Mouse (Mus musculus): ENCODE data around the gene Gm17604. TPM values are rescaled to one million over a fixed set of nuclear protein-coding genes. Genes with fewer than 3 reads are reported as not detected.
A peak's percentile ranks its signal among the peaks of the same experiment; 100 is the strongest.

Gm17604 gene
- not detected in 2 replicates for polyA plus RNA-seq (2012; rRNA removed)

DNA sequence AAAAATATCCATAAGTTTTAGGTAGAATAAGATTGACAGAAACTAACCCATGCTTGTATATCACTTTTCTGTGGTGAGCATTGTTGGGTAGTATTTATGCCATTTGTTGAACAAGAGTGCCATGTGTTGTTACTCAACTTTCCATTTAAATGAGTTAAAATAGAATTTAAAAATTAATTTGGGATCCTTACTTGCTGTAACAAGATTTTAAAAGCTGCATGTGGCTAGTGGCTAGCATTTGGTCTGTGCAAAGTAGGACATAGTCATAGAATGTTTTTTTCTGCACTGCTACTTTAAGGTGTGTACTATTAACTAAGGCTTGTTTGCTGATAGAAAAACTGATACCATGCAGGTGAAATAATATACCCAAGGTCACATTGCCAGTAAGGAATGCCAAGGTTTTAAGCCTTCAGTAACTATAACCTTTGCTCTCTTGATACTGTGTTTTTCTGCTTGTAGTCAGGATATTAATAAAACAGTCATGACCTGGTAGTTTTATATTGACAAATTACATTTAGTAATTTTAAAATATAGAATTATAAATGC is at the start of gene Gm17604:
Gene Gm17604 (minus strand): TSS at position 51 of the 546 bp plus-strand sequence.
- Histone ChIP-seq H3K27ac (ENCODE audit: insufficient read depth, low read length) (no peak within 1 kb of the TSS), H3K4me3 (ENCODE audit: insufficient read depth, low read length) (no peak within 1 kb of the TSS), H3K4me1 (ENCODE audit: control insufficient read depth, insufficient read depth, low read length) (no peaks in the 10 kb centered on the region)
- TF ChIP-seq POLR2A (IDR thresholded peaks at IDR 0.05; ENCODE audit: extremely low read depth, insufficient read depth, low read length), result no peak
- TF ChIP-seq CTCF (IDR thresholded peaks at IDR 0.05; ENCODE audit: extremely low read depth, insufficient read depth, low read length), result no peak

DNA sequence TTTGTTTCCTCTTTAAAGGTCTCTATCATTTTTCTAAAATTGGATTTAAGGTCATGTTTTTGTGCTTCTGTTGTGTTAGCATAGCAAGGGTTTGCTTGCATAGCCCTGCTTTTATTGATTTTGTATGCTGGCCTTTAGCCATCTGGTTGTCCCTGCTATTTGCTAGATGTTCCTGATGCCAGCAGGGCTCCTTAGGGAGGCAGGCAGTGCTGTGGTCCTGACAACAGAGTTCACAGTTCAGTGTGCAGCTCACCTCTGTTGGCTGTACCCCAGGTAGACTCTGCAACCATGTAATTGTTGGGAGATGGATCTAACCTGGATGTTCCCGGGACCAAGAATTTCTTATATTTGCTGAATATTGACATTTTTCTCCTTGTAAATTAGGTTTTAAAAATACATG is 45.3 kb upstream of the Gm17604 start:
- H3K4me1 ChIP-seq (ENCODE audit: control insufficient read depth, insufficient read depth, low read length), result no peaks in the 10 kb centered on the region
- H3K27ac ChIP-seq (ENCODE audit: insufficient read depth, low read length), result no peak overlapping the region
- TF ChIP-seq CTCF (IDR thresholded peaks at IDR 0.05; ENCODE audit: extremely low read depth, insufficient read depth, low read length), result no peak
- no peak for TF ChIP-seq POLR2A (IDR thresholded peaks at IDR 0.05; ENCODE audit: extremely low read depth, insufficient read depth, low read length)
- no peak overlapping the region for H3K4me3 ChIP-seq (ENCODE audit: insufficient read depth, low read length)

DNA sequence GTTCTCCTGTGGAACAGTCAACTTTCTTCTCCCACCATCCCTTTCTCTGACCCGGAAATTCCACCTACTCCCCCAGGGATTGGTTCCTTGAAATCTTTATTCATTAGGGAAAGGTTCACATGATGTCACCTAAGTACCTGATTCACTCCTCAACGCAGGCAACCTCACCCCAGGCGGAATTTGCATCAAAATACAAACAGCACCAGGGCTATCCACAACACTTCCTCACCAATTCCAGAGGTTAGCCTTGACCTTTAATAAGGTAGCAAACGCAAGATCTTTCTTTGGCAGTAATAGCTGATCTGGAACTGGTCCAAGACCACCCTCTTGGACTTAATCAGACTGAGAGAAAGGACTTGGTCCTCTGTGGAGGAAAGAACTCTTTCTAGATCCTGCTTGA is 1.5 kb downstream of the Gm17604 start:
- H3K4me1 ChIP-seq (ENCODE audit: control insufficient read depth, insufficient read depth, low read length), result no peaks in the 10 kb centered on the region
- TF ChIP-seq POLR2A (IDR thresholded peaks at IDR 0.05; ENCODE audit: extremely low read depth, insufficient read depth, low read length), result no peak
- TF ChIP-seq CTCF (IDR thresholded peaks at IDR 0.05; ENCODE audit: extremely low read depth, insufficient read depth, low read length), result no peak

DNA sequence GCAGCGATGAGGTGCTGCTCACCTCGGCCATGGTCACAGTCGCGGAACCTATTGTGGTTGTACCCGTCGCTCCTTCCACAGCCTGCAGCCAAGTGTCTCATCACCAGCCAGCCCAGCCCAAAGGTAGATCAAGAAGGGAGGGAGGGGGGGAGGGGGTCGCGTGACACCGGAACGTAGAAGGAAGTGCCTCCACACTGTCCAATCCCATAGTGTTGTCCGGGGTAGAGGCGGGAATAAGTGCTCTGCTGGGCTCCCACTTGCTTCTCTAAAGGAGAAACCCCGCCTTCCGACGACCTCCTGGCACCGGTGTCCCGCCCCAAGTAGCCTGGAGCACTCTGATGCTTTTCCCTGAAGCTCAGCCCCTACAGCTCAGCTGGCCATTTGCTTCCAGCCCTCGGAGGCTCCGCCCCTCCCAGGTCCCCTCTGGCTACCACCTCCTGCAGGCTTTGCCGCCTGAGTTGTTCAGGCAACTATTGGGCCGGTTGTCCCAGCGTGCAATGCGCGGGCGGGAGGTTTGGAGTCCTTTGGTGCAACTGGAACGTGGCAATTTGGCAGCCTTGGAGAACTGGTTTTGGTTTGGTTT is 24.3 kb downstream of the Gm17604 start, which contains the start of the genes Mospd2 and Fancb:
Gene Mospd2 (minus strand): TSS at position 183 of the 583 bp plus-strand sequence.
Gene Fancb (plus strand): TSS at position 400 of the 583 bp plus-strand sequence.
- Histone ChIP-seq H3K27ac (ENCODE audit: insufficient read depth, low read length) (peak within 1 kb of the TSS; percentile 76; the same call in 1 of the 2 replicates), H3K4me3 (ENCODE audit: insufficient read depth, low read length) (peak within 1 kb of the TSS; percentile 99), H3K4me1 (ENCODE audit: control insufficient read depth, insufficient read depth, low read length) (no peaks in the 10 kb centered on the region; the same call in 1 of the 2 replicates)
- TF ChIP-seq CTCF (IDR thresholded peaks at IDR 0.05; ENCODE audit: extremely low read depth, insufficient read depth, low read length) (no peak), POLR2A (IDR thresholded peaks at IDR 0.05; ENCODE audit: extremely low read depth, insufficient read depth, low read length) (peak; percentile 36; the same call in 1 of the 2 replicates)

More for the DNA sequence above, 1.5 kb downstream of the Gm17604 start:
- no peak overlapping the region for H3K27ac ChIP-seq (ENCODE audit: insufficient read depth, low read length)
- H3K4me3 ChIP-seq (ENCODE audit: insufficient read depth, low read length), result no peak overlapping the region

DNA sequence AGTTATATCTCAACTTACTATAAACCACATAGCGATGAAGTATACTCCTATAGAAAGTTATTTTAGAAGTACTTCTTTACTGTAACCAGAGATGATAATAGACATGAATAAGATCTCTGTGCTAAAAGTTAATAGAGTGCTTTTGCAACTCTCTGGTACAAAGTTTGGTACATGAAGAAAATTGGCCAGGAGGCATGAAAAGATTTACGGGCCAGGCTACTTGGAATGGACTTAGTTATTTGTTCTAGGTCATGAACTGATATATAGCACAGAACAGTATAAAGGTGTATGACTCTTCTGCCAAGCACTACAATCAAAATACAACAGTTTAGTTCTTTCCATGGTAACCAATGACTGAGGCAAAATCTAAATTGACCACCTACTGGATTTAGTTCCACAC is 25.8 kb downstream of the Gm17604 start:
- Histone ChIP-seq H3K4me3 (ENCODE audit: insufficient read depth, low read length) (no peak overlapping the region; the same call in 1 of the 2 replicates), H3K4me1 (ENCODE audit: control insufficient read depth, insufficient read depth, low read length) (no peaks in the 10 kb centered on the region; the same call in 1 of the 2 replicates), H3K27ac (ENCODE audit: insufficient read depth, low read length) (no peak overlapping the region)
- TF ChIP-seq CTCF (IDR thresholded peaks at IDR 0.05; ENCODE audit: extremely low read depth, insufficient read depth, low read length) (no peak), POLR2A (IDR thresholded peaks at IDR 0.05; ENCODE audit: extremely low read depth, insufficient read depth, low read length) (no peak)

DNA sequence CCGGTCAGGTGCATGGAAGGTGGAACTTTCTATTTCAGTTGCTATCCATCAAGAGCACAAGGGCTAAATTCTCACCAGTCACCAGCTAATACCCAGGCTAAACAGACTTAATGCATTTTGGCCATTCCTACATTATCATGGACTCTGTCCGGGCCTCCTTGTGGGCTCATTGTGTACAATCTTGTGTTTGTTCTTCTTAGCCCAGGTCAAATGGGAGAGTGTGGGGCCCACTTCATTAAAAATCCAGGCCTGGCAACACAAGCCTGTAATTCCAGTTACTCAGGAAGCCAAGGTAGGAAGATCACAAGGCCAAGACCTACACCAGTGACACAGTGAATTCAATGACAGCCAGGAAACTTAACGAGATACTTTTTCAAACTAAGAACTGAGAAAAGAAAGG is 33.4 kb downstream of the Gm17604 start:
- TF ChIP-seq CTCF (IDR thresholded peaks at IDR 0.05; ENCODE audit: extremely low read depth, insufficient read depth, low read length) (no peak), POLR2A (IDR thresholded peaks at IDR 0.05; ENCODE audit: extremely low read depth, insufficient read depth, low read length) (no peak)
- Histone ChIP-seq H3K4me3 (ENCODE audit: insufficient read depth, low read length) (no peak overlapping the region), H3K4me1 (ENCODE audit: control insufficient read depth, insufficient read depth, low read length) (no peaks in the 10 kb centered on the region), H3K27ac (ENCODE audit: insufficient read depth, low read length) (no peak overlapping the region)

DNA sequence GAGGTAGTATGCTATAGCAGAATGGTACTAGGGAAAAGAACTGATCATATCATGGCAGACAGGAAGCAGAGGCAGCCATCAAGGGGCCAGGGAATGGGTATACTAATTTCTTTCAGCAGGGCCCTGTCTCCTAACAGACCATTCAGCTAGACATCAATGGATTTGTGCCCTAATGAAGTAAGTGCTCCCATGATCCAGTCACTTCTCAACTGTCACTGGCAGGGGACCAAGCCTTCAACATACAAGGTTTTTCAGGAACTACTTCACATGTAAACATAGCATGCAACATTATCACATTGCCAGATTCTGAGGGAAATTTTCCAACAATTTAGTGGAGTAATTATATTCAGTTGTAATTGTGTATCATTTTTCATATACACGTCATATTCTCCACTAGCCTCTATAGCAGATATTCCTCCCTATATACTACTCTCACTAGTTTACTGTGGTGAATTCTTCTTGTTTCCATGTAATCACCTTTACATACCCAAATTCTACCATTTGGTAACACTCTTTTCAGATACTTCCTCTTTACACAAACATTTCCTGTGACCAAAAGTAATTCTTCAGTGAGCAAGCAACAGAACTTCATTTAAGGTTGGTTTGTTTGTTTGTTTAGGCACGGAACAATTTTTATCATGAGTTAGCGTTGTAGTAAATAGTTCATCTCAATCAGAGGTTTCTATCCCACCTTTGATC is 38.7 kb downstream of the Gm17604 start:
- Histone ChIP-seq H3K4me1 (ENCODE audit: control insufficient read depth, insufficient read depth, low read length) (no peaks in the 10 kb centered on the region), H3K4me3 (ENCODE audit: insufficient read depth, low read length) (no peak overlapping the region), H3K27ac (ENCODE audit: insufficient read depth, low read length) (no peak overlapping the region)
- TF ChIP-seq POLR2A (IDR thresholded peaks at IDR 0.05; ENCODE audit: extremely low read depth, insufficient read depth, low read length) (no peak), CTCF (IDR thresholded peaks at IDR 0.05; ENCODE audit: extremely low read depth, insufficient read depth, low read length) (no peak)

Other genes with a start within 250 kb of the Gm17604 start
- gene Mospd2, start 24.5 kb downstream of the Gm17604 start, polyA plus RNA-seq (2012; rRNA removed), result 13.1 and 14.3 TPM in 2 replicates
- gene Fancb, start 24.2 kb downstream of the Gm17604 start, polyA plus RNA-seq (2012; rRNA removed), result 1.2 and 1.3 TPM in 2 replicates

Data from cortical plate, adult 2 months (tissue).